8 mouse cellular contexts compared by ENCODE assay signal in genomic region chr17:32787436-32788093, GRCm38 (mm10). TPM values are rescaled to one million over a fixed set of nuclear protein-coding genes. Genes with fewer than 3 reads are reported as not detected.
DNase-seq lines count a peak whose midpoint lies in the region; ATAC-seq lines count a peak whose summit lies in the region.

No protein-coding gene starts in this region.

- 1% methylated on average over 31 of the region's 31 CpGs for WGBS in forebrain, embryonic 13.5 days
- under 1% methylated on average over 31 of the region's 31 CpGs for WGBS in kidney, embryonic 15.5 days

- peak; percentile 78 for DNase-seq in adrenal gland, postnatal 14 days
- DNase-seq in adrenal gland, adult 8-10 months: no peak
- DNase-seq in retina, adult 2 months (ENCODE audit: low read depth, low spot score): peak; percentile 13
- DNase-seq in retina, postnatal 1 day: no peak
- DNase-seq in T-cell, adult 2 months (ENCODE audit: low spot score): no peak

- peaks cover 27% of the 10 kb centered on the region for H3K36me3 ChIP-seq in forebrain, embryonic 13.5 days (ENCODE audit: poor library complexity, severe bottlenecking)
- peaks cover 33% of the 10 kb centered on the region for H3K36me3 ChIP-seq in kidney, embryonic 15.5 days

- no peaks in the 10 kb centered on the region for H3K9me3 ChIP-seq in forebrain, embryonic 13.5 days (replicated peaks)
- H3K9me3 ChIP-seq in kidney, embryonic 15.5 days (replicated peaks): no peaks in the 10 kb centered on the region

- peak overlapping the region; percentile 94 for H3K9ac ChIP-seq in forebrain, embryonic 13.5 days
- H3K9ac ChIP-seq in kidney, embryonic 15.5 days: peak overlapping the region; percentile 94

- peaks cover 27% of the 10 kb centered on the region for H3K4me1 ChIP-seq in forebrain, embryonic 13.5 days
- H3K4me1 ChIP-seq in kidney, embryonic 15.5 days: peaks cover 24% of the 10 kb centered on the region

- peak overlapping the region; percentile 92 for H3K27ac ChIP-seq in forebrain, embryonic 13.5 days
- peak overlapping the region; percentile 97 for H3K27ac ChIP-seq in kidney, embryonic 15.5 days

- H3K4me3 ChIP-seq in forebrain, embryonic 13.5 days: peak overlapping the region; percentile 95
- H3K4me3 ChIP-seq in kidney, embryonic 15.5 days (replicated peaks): peak overlapping the region; percentile 92

- H3K4me2 ChIP-seq in forebrain, embryonic 13.5 days: peak overlapping the region; percentile 75
- peak overlapping the region; percentile 70 for H3K4me2 ChIP-seq in kidney, embryonic 15.5 days

- no peaks in the 10 kb centered on the region for H3K27me3 ChIP-seq in forebrain, embryonic 13.5 days
- no peaks in the 10 kb centered on the region for H3K27me3 ChIP-seq in kidney, embryonic 15.5 days

- peak; percentile 90 for ATAC-seq in forebrain, embryonic 13.5 days
- peak; percentile 92 for ATAC-seq in kidney, embryonic 15.5 days (replicated peaks; ENCODE audit: low FRiP score)
- ATAC-seq in megakaryocyte-erythroid progenitor cell, adult 5-6 weeks (replicated peaks; ENCODE audit: low FRiP score, low TSS enrichment, poor library complexity, severe bottlenecking): peak; percentile 82

RNA-seq across cellular contexts. Expression of gene Zfp871, which starts 0.5 kb away (rescaled TPM):
- total RNA-seq in adrenal gland, postnatal 14 days (2021): 42.6 and 44.5 TPM in 2 replicates
- 10 to 100 TPM; 42.0 to 67.7 (median 61.5) TPM for total RNA-seq in adrenal gland, adult 8-10 months (2022)
- polyA plus RNA-seq in forebrain, embryonic 13.5 days (2015; fragmentation: Nextera tagmentation; extraction: Ambion mirVana): 42.7 and 53.4 TPM in 2 replicates
- polyA plus RNA-seq in kidney, embryonic 15.5 days (2015; fragmentation: Nextera tagmentation; extraction: Ambion mirVana): 31.2 and 33.4 TPM in 2 replicates
- total RNA-seq in megakaryocyte-erythroid progenitor cell, adult 5-6 weeks (2014; fragmentation: Nextera tagmentation): 33.5 and 53.2 TPM in 2 replicates
- total RNA-seq in megakaryocyte-erythroid progenitor cell, adult 5-6 weeks (2017): 18.9 and 29.5 TPM in 2 replicates

RNA-seq across cellular contexts. Expression of gene Zfp811, which starts 22.2 kb away (rescaled TPM):
- 0.44 and 0.75 TPM in 2 replicates for total RNA-seq in adrenal gland, postnatal 14 days (2021)
- 1 to 10 TPM in 2 of 4 experiments, under 1 TPM in 2; 0.73 to 1.3 (median 1.00) TPM for total RNA-seq in adrenal gland, adult 8-10 months (2022)
- 38.7 and 42.4 TPM in 2 replicates for polyA plus RNA-seq in forebrain, embryonic 13.5 days (2015; fragmentation: Nextera tagmentation; extraction: Ambion mirVana)
- 3.0 TPM in 2 replicates for polyA plus RNA-seq in kidney, embryonic 15.5 days (2015; fragmentation: Nextera tagmentation; extraction: Ambion mirVana)
- total RNA-seq in megakaryocyte-erythroid progenitor cell, adult 5-6 weeks (2014; fragmentation: Nextera tagmentation): not detected in 2 replicates
- total RNA-seq in megakaryocyte-erythroid progenitor cell, adult 5-6 weeks (2017): 0.11 TPM in 1 of 2 replicates, not detected in the other

RNA-seq across cellular contexts. Expression of gene Zfp799, which starts 42.5 kb away (rescaled TPM):
- 9.1 and 12.7 TPM in 2 replicates for total RNA-seq in adrenal gland, postnatal 14 days (2021)
- total RNA-seq in adrenal gland, adult 8-10 months (2022): 10 to 100 TPM; 11.2 to 18.2 (median 14.1) TPM
- polyA plus RNA-seq in forebrain, embryonic 13.5 days (2015; fragmentation: Nextera tagmentation; extraction: Ambion mirVana): 19.0 and 19.2 TPM in 2 replicates
- 15.9 and 17.3 TPM in 2 replicates for polyA plus RNA-seq in kidney, embryonic 15.5 days (2015; fragmentation: Nextera tagmentation; extraction: Ambion mirVana)
- total RNA-seq in megakaryocyte-erythroid progenitor cell, adult 5-6 weeks (2014; fragmentation: Nextera tagmentation): 3.6 and 4.4 TPM in 2 replicates
- 1.5 and 6.1 TPM in 2 replicates for total RNA-seq in megakaryocyte-erythroid progenitor cell, adult 5-6 weeks (2017)

Comparison
In these comparisons a context has a peak if more than half of its experiments do, and no peak if none do; other contexts are left out.
1. DNase-seq: peak in adrenal gland, postnatal 14 days (single experiment) and retina, adult 2 months (single experiment); none in adrenal gland, adult 8-10 months (single experiment), retina, postnatal 1 day (single experiment) and T-cell, adult 2 months (single experiment).
2. Peak in every context shown above with its lines, with median percentiles within 50 percentile points of each other: ATAC-seq.